Mouse (Mus musculus) olfactory bulb, adult 2 months (tissue): ENCODE results near the gene Zmiz1. TPM values are rescaled to one million over a fixed set of nuclear protein-coding genes. Genes with fewer than 3 reads are reported as not detected.

ENCODE experiments used
- H3K27ac ChIP-seq: fragments of 200-500 bp; 2 replicates; pipeline ENCODE4 v1.5.1; 2012; ENCODE audit warnings: low read depth, low read length; ENCODE audit not compliant: insufficient read depth
- H3K4me1 ChIP-seq: fragments of 200-500 bp; 2 replicates; pipeline ENCODE4 v1.6.1; 2012; ENCODE audit warnings: low read length; ENCODE audit not compliant: control insufficient read depth, insufficient read depth
- H3K4me3 ChIP-seq: fragments of 200-500 bp; 2 replicates; pipeline ENCODE4 v1.5.1; 2012; ENCODE audit warnings: mild to moderate bottlenecking, low read depth, low read length, moderate library complexity; ENCODE audit not compliant: insufficient read depth
- CTCF ChIP-seq: fragments of 200-500 bp; IDR thresholded peaks from 2 replicates; pipeline ENCODE4 v1.5.1; 2012; ENCODE audit warnings: low read depth, mild to moderate bottlenecking, low read length, moderate library complexity; ENCODE audit not compliant: insufficient read depth
- POLR2A ChIP-seq: fragments of 200-500 bp; IDR thresholded peaks from 2 replicates; pipeline ENCODE4 v1.6.1; 2012; ENCODE audit warnings: mild to moderate bottlenecking, low read depth, low read length, moderate library complexity; ENCODE audit not compliant: insufficient read depth
- WGBS: fragments of 180-500 bp; shearing (Covaris S2); methylation state at CpG from one replicate; pipeline ENCODE4 v1.1.7; 2018; 5-methylcytosine and 5-hydroxymethylcytosine counted together
- polyA plus RNA-seq: library from polyadenylated mRNA; stranded (reverse); fragments of >200 nt; gene quantifications from 2 replicates; pipeline ENCODE4 v1.2.4, GENCODE M21; 2012; ENCODE audit warnings: low replicate concordance; ENCODE audit not compliant: missing spikeins, insufficient read depth, insufficient read length

Gene Zmiz1
- polyA plus RNA-seq, 1 experiment = not detected

DNA sequence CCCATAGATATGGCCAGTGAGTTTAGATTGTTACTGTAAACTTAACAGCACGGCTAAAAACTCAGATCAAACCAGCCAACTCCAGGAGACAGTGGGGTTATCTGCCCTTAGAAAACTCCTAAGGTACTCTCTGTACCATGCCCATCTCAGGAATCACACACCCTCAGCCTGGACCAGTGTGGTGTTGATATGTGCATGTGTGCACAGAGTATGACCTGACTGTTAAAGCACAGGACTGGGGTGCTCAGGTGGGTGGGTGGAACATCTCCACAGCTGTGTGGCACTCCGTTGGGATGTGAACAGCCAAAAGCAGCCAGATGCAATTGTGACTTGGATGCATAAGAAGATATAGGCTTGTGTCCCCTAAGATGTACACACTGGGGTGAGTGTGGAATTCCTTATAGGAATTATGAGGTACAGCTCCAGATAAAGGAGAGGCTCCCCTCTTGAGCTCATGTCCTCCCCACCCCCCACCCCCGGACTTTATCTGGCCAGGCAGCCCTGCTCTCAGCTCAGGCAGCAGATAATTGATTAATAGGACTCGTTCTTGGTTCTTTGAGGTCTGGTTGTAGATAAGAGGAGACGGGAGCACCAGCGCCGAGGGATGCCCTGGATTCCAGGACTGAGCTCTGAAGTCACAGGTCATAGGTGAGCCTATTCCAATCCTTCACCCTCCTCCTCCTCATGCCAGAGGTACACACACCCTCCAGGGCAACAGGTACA, 35.1 kb upstream of the Zmiz1 start:
- Histone ChIP-seq H3K27ac (no peak overlapping the region), H3K4me1 (peaks cover 17% of the 10 kb centered on the region), H3K4me3 (no peak overlapping the region)
- WGBS = 84% methylated on average over 7 of the region's 7 CpGs
- TF ChIP-seq CTCF (no peak), POLR2A (no peak)

DNA sequence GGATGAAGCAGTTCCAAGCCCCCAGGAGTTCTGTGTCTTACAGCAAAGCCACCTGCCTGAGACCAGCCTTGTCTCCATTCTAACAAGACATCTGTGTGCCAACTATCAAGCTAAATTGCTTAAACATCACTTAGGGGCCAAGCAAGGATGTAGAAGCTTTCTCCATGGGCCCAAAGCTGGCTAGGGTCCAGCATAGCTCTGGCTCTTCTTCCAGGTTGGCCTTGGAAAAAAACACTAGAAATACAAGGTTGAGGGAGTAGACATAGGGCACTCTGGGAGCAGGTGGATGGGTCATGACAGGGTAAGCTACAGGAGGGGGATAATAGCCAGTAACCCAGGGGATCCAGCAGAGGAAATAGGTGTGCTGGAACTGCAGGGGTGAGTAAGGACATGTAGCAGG, 20.7 kb upstream of the Zmiz1 start:
- Histone ChIP-seq H3K27ac (no peak overlapping the region), H3K4me3 (no peak overlapping the region), H3K4me1 (peaks cover 4% of the 10 kb centered on the region; the same call in 1 of the 2 replicates)
- TF ChIP-seq CTCF = no peak
- no peak for TF ChIP-seq POLR2A

GRCm38 (mm10) chr14:25440116-25440515, 18.9 kb upstream of the Zmiz1 start:
- Histone ChIP-seq H3K4me3 (no peak overlapping the region), H3K4me1 (peaks cover 4% of the 10 kb centered on the region; the same call in 1 of the 2 replicates), H3K27ac (no peak overlapping the region)
- TF ChIP-seq CTCF (no peak), POLR2A (no peak)
- WGBS = 11% methylated on average over 1 of the region's 1 CpGs

DNA sequence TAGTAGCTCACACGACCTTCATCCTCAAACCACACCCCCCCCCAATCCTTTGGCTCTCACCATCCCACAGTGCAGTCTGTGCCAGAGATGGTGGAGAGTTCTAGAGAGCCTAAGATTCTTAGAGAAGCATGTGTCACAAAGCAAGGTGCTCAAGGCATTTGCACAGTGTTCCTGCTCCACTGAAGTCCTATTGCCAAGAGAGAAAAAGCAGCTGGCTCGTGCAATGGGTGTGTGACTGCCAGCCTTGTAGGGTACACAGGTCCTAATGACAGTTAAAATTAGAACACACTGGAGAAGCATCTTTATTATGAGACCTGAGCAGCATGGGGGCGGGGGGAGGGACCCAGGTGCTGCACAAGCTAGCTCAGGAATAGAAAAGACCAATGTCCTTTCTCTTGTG, 18.2 kb upstream of the Zmiz1 start:
- H3K4me1 ChIP-seq = peaks cover 4% of the 10 kb centered on the region; the same call in 1 of the 2 replicates
- H3K27ac ChIP-seq = no peak overlapping the region
- WGBS = 66% methylated on average over 3 of the region's 3 CpGs
- TF ChIP-seq CTCF (no peak), POLR2A (no peak)
- no peak overlapping the region for H3K4me3 ChIP-seq

DNA sequence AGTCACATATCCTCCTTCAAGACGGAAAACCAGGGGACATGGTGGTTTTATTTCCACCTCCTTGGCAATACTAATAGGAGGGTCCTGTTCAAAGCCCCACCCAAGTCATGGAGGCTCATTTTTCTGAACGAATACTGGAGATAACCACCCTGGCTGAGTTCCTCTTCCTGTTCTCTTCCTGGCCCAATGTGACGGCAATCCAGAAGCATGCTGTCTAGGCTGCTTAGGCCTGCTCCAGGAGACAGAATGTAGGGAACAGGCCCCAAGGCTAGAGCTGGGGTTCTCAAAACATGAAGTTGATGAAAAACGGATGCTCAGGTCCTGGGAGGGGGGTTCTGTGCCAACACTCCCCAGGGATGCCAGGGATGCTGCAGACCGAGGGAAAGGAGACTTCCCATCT, 17.5 kb upstream of the Zmiz1 start:
- Histone ChIP-seq H3K27ac (no peak overlapping the region), H3K4me1 (peaks cover 4% of the 10 kb centered on the region; the same call in 1 of the 2 replicates), H3K4me3 (no peak overlapping the region)
- WGBS = 85% methylated on average over 5 of the region's 5 CpGs
- no peak for TF ChIP-seq CTCF
- no peak for TF ChIP-seq POLR2A

GRCm38 (mm10) chr14:25442676-25443075, 16.3 kb upstream of the Zmiz1 start:
- WGBS = 69% methylated on average over 2 of the region's 2 CpGs
- H3K4me3 ChIP-seq = no peak overlapping the region

GRCm38 (mm10) chr14:25447136-25447775, 11.7 kb upstream of the Zmiz1 start:
- Histone ChIP-seq H3K27ac (no peak overlapping the region), H3K4me3 (no peak overlapping the region), H3K4me1 (peaks cover 4% of the 10 kb centered on the region; the same call in 1 of the 2 replicates)
- 91% methylated on average over 6 of the region's 6 CpGs for WGBS
- TF ChIP-seq CTCF (no peak), POLR2A (no peak)

More at GRCm38 (mm10) chr14:25442676-25443075, 16.3 kb upstream of the Zmiz1 start:
- Histone ChIP-seq H3K27ac (no peak overlapping the region), H3K4me1 (peaks cover 4% of the 10 kb centered on the region; the same call in 1 of the 2 replicates)
- TF ChIP-seq CTCF (no peak), POLR2A (no peak)

- Histone ChIP-seq H3K4me3 (no peak overlapping the region), H3K27ac (no peak overlapping the region), H3K4me1 (no peaks in the 10 kb centered on the region)
- WGBS = 92% methylated on average over 2 of the region's 2 CpGs
- TF ChIP-seq CTCF (no peak), POLR2A (no peak)
Measured at GRCm38 (mm10) chr14:25448471-25448870, 10.5 kb upstream of the Zmiz1 start.

DNA sequence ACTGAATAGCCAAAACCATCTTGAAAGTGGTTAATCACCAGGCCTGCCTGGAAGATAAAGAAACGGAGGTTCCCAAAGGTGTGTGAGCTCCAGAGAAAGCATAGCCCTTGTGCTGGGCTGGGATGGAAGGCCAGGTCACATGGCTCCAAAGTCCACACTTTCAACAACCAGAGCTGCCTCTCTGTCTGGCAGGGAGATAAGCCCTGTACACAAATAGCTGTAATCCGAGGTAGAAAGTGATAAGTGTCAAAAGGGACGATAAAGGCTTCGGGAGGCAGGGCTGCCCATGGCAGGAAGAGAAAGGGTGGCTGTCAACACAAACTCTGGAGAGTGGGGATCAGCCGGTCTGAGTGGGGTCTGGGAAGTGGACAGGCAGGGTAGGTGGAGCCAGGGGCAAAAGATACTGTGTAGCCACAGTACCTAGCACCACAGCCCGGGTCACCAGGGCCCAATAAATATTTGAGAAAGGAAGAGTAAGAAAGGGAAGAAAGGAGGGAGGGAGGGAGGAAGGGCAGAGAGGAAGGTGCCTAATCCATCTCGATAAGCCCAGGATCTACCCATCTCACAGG, 7.8 kb upstream of the Zmiz1 start:
- H3K27ac ChIP-seq = no peak overlapping the region
- TF ChIP-seq CTCF (no peak), POLR2A (no peak)
- WGBS = 72% methylated on average over 7 of the region's 7 CpGs
- peaks cover 3% of the 10 kb centered on the region; the same call in 1 of the 2 replicates for H3K4me1 ChIP-seq
- H3K4me3 ChIP-seq = no peak overlapping the region
